Mouse (Mus musculus) neural tube, embryonic 11.5 days (tissue): ENCODE measurements around the gene Atp12a. TPM values are rescaled to one million over a fixed set of nuclear protein-coding genes. Genes with fewer than 3 reads are reported as not detected.
A peak's percentile ranks its signal among the peaks of the same experiment; 100 is the strongest.

Experiments
- ATAC-seq: fragments of 200-750 bp; cut with Nextera tagmentation; 2 replicates; pipeline ENCODE4 v1.8.0; 2017; ENCODE audit warnings: moderate number of reproducible peaks, mild to moderate bottlenecking, moderate TSS enrichment, moderate library complexity; ENCODE audit not compliant: insufficient read depth, low FRiP score, low TSS enrichment
- DNase-seq: peaks from one replicate; pipeline ENCODE4 v3.0.0-alpha.2; 2015; ENCODE audit warnings: low spot score
- H3K27ac ChIP-seq: fragments of 300-500 bp; sonication (generic); 2 replicates; pipeline ENCODE4 v1.5.1; 2014; ENCODE audit warnings: low read depth, mild to moderate bottlenecking, low read length
- H3K27me3 ChIP-seq: fragments of 300-500 bp; sonication (generic); 2 replicates; pipeline ENCODE4 v1.6.1; 2014; ENCODE audit warnings: mild to moderate bottlenecking, low read length, mixed read lengths; ENCODE audit not compliant: control insufficient read depth, insufficient read depth
- H3K36me3 ChIP-seq: fragments of 300-500 bp; sonication (generic); 2 replicates; pipeline ENCODE4 v1.6.1; 2014; ENCODE audit warnings: mild to moderate bottlenecking, low read length, moderate library complexity, mixed read lengths; ENCODE audit not compliant: control insufficient read depth, insufficient read depth
- H3K4me1 ChIP-seq: fragments of 300-500 bp; sonication (generic); 2 replicates; pipeline ENCODE4 v1.6.1; 2014; ENCODE audit warnings: low read length, mixed read lengths; ENCODE audit not compliant: control insufficient read depth, insufficient read depth
- H3K4me2 ChIP-seq: fragments of 300-500 bp; sonication (generic); 2 replicates; pipeline ENCODE4 v1.6.1; 2014; ENCODE audit warnings: low read depth, mild to moderate bottlenecking, moderate library complexity
- H3K4me3 ChIP-seq: fragments of 300-500 bp; sonication (generic); 2 replicates; pipeline ENCODE4 v1.5.1; 2014; ENCODE audit warnings: low read depth, low read length
- H3K9ac ChIP-seq: fragments of 300-500 bp; sonication (generic); 2 replicates; pipeline ENCODE4 v1.6.1; 2014; ENCODE audit warnings: mild to moderate bottlenecking, low read length
- H3K9me3 ChIP-seq: fragments of 300-500 bp; sonication (generic); 2 replicates; pipeline ENCODE4 v1.6.1; 2016; ENCODE audit warnings: low read length; ENCODE audit not compliant: control insufficient read depth
- WGBS: fragments of 180-500 bp; shearing (Covaris S2); extraction: QIAGEN DNeasy Blood & Tissue Kit; methylation state at CpG from one replicate; pipeline ENCODE4 v1.1.7; 2014; 5-methylcytosine and 5-hydroxymethylcytosine counted together
- polyA plus RNA-seq: library from polyadenylated mRNA; unstranded; fragments of >200 nt; fragmentation: Nextera tagmentation; extraction: Ambion mirVana; gene quantifications from 2 replicates; pipeline ENCODE4 v1.2.1, GENCODE M21; 2014

The Atp12a gene
- polyA plus RNA-seq, 1 experiment from 2014 or later = not detected

DNA sequence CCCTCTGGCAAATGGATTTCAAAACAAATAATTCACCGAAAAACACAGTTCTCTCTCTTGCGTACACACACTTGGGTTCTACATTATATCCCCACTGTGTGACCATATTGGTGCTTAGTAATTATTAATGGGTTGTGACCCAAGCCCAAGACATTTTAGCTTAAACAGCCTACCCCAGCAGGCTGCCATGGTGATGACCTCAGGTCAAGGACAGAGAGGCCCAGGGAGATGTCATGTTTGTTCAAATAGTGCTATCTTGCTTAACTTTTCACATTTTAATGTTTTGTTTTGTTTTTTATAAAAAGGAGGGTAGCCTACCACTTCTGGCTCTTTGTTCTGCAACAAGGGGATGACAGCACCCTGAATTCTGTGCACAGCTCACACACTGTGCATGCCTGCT is 27.2 kb upstream of the Atp12a start:
- no peak for ATAC-seq
- H3K36me3 ChIP-seq = no peaks in the 10 kb centered on the region
- H3K4me1 ChIP-seq = no peaks in the 10 kb centered on the region
- no peak overlapping the region for H3K4me2 ChIP-seq
- DNase-seq = no peak
- no peaks in the 10 kb centered on the region for H3K27me3 ChIP-seq
- no peaks in the 10 kb centered on the region for H3K9me3 ChIP-seq
- no peak overlapping the region for H3K9ac ChIP-seq
- no peak overlapping the region for H3K27ac ChIP-seq
- WGBS = 80% methylated on average over 2 of the region's 2 CpGs
- no peak overlapping the region for H3K4me3 ChIP-seq

DNA sequence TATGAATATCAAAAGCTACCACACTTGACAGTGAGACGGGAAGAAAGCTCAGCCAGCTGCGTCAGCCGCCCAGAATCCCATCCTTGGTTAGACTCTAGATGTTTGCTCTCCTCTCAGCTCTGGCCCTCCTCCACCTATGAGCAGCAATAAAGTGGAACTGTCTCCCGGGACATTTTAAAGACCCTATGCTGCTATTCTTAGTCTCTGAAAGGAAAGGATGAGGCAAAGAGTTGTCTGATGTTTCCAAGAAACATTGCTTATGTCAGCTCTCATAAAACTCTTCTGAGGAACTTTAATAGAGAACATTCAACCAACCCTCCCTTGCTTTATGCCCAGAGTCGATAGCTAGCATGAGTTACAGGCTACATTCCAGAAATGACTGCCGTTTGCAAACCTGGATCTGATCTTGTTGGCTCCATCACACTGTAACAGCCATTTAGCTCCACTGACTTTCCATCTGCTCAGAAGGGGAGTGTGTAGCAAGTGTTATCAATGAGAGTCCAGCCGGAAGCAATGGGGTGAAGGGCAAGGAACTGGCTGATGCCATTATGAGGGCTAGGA is 25.9 kb upstream of the Atp12a start:
- Histone ChIP-seq H3K4me2 (no peak overlapping the region), H3K9ac (no peak overlapping the region), H3K4me1 (no peaks in the 10 kb centered on the region), H3K9me3 (no peaks in the 10 kb centered on the region), H3K4me3 (no peak overlapping the region), H3K36me3 (no peaks in the 10 kb centered on the region), H3K27me3 (no peaks in the 10 kb centered on the region), H3K27ac (no peak overlapping the region)
- DNase-seq (no peak), ATAC-seq (no peak)
- 83% methylated on average over 7 of the region's 7 CpGs for WGBS

DNA sequence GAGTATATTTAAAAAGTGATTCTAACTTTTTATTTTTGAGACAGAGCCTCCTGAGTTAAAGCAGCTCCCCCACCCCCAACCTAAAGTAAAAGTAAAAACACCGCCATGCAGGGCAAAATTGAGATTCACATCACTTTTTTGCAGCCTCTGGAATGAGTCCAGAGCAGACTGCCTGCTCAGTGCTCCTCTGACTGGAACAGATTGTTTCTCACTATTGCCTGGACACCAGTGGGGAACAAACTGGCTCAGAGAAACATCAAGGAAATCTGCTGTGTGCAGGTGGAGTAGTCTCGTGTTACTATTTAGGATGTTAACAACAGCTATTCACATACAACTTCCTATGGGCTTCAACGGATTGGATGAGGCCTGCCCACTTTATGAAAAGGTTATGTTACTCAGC is 16.2 kb upstream of the Atp12a start:
- DNase-seq (no peak), ATAC-seq (no peak)
- no peaks in the 10 kb centered on the region for H3K4me1 ChIP-seq
- H3K4me3 ChIP-seq = no peak overlapping the region
- H3K36me3 ChIP-seq = no peaks in the 10 kb centered on the region
- H3K4me2 ChIP-seq = no peak overlapping the region
- H3K27me3 ChIP-seq = no peaks in the 10 kb centered on the region
- H3K9me3 ChIP-seq = no peaks in the 10 kb centered on the region
- no peak overlapping the region for H3K9ac ChIP-seq
- WGBS = 82% methylated on average over 3 of the region's 3 CpGs
- H3K27ac ChIP-seq = no peak overlapping the region

DNA sequence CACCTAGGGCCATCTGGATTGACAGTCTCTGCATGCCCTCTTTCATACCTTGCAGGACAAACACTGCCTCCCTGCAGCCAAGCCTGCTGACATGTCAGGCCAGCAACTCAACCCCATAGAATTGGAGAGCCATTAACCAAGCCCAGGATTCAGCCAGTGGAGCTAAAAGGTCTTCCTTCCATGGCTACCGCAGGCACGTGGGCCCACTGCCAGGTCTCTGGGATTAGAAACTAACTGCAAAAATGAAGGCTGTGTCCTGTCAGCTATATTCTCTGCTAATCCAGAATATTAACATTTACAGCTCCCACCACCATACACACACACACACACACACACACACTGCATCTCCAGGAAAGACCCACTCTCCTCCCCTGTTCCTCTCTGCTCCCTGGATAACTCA is 15.3 kb upstream of the Atp12a start:
- H3K9ac ChIP-seq = no peak overlapping the region
- no peak overlapping the region for H3K27ac ChIP-seq
- H3K36me3 ChIP-seq = no peaks in the 10 kb centered on the region
- H3K4me2 ChIP-seq = no peak overlapping the region
- no peaks in the 10 kb centered on the region for H3K4me1 ChIP-seq
- H3K27me3 ChIP-seq = no peaks in the 10 kb centered on the region
- no peaks in the 10 kb centered on the region for H3K9me3 ChIP-seq
- no peak for ATAC-seq
- H3K4me3 ChIP-seq = no peak overlapping the region
- 96% methylated on average over 2 of the region's 2 CpGs for WGBS
- no peak for DNase-seq

DNA sequence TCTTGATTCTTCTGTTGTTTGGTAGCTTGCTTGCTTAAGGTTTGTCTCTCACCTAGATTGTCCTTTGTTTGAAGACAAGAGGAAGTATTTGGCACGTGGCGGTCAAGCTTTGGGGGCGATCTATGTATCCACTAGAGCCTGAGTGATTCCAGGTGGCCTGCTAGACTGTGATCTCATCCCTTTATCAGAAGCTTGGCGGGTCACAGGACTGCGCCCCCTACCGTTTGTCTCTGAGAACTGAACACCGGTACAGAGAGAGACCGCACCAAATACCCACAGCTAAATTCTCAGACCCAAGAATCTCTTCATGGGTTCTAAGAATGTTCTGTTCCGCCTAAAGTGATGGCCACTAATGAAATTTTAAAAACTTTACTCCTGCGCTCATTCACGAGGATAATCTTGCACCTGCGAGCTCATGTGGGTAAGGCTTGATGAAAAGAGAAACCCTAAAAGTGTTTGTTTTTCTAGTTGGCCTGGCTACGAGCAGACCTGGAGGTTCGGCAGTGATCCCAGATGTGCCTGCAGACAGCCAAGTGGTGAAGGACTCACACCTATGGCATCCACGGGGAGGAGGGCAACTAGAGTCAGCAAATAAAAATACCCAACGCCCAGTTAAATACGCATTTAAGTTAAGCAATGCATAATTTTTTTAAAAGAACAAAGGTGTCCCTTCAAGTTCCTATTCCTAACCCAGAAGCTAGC is 12.8 kb upstream of the Atp12a start:
- 34% methylated on average over 17 of the region's 17 CpGs for WGBS
- DNase-seq (peak; percentile 63), ATAC-seq (no peak)
- Histone ChIP-seq H3K4me1 (no peaks in the 10 kb centered on the region), H3K4me2 (no peak overlapping the region), H3K36me3 (no peaks in the 10 kb centered on the region), H3K4me3 (no peak overlapping the region), H3K27me3 (no peaks in the 10 kb centered on the region), H3K27ac (no peak overlapping the region), H3K9ac (no peak overlapping the region), H3K9me3 (no peaks in the 10 kb centered on the region)

DNA sequence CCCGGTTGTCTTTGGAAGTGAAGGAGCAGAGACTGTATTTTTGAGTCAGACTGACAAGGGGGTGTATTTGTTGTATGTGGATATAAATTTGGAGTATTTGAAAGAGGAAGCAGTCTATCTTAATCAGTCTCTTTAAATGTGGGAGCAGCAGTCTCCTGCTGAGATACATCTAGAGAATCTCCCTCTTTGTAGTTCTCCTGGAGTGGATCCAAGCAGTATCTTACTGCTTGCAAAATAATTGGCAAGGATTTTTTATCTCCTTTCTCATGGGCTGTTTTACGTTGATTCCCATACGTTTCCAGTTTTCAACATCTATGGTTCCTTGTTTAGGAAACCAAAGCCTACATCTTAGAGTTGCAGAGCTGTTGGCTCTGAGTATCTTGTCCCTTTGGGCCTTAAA is 10.1 kb upstream of the Atp12a start:
- no peak overlapping the region for H3K9ac ChIP-seq
- H3K27ac ChIP-seq = no peak overlapping the region
- H3K4me2 ChIP-seq = no peak overlapping the region
- DNase-seq (no peak), ATAC-seq (no peak)
- no peaks in the 10 kb centered on the region for H3K27me3 ChIP-seq
- WGBS = 90% methylated on average over 3 of the region's 3 CpGs
- H3K4me1 ChIP-seq = no peaks in the 10 kb centered on the region
- H3K4me3 ChIP-seq = no peak overlapping the region
- H3K9me3 ChIP-seq = no peaks in the 10 kb centered on the region
- H3K36me3 ChIP-seq = no peaks in the 10 kb centered on the region

DNA sequence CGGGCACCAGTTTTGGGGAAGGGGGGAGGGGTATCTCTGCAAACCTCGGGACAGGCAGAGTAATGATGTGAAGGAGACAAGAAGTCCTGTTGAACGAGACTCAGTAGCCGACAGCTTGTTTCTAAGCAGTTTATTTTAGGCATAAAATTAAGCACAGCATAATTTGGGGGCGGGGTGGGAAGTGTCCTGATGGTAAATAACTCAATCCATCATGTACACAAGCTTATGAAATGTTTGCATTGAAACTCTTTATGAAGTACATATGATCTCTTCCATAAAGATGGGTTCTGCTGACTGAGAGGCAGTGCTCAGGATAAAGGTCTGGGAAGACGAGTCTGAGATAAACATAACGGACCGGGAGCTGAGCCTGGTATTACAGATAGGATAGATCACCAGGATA is 9.5 kb upstream of the Atp12a start:
- DNase-seq (no peak), ATAC-seq (no peak)
- no peak overlapping the region for H3K9ac ChIP-seq
- 85% methylated on average over 8 of the region's 8 CpGs for WGBS
- no peak overlapping the region for H3K4me3 ChIP-seq
- no peak overlapping the region for H3K4me2 ChIP-seq
- H3K36me3 ChIP-seq = no peaks in the 10 kb centered on the region
- no peaks in the 10 kb centered on the region for H3K27me3 ChIP-seq
- H3K9me3 ChIP-seq = no peaks in the 10 kb centered on the region
- no peak overlapping the region for H3K27ac ChIP-seq
- H3K4me1 ChIP-seq = no peaks in the 10 kb centered on the region

DNA sequence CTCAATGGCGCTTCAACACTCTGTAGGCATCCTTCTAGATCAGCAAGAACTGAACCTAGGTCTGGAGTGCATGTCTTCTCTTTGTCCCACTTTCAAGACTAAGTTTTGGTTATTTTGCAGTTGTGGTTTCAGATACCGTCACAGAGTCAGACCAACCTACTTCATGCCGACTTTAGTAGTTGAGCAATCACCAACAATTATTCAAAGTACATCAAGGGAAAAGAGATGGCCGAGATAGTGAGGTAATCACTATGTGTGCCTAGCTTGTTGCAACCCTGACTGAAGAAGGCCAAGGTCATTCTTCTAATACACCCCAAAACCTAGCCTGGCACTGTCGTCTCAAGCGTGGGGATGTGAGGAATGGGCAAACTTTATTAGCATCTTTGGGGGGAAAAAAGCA is 8.7 kb upstream of the Atp12a start:
- DNase-seq (no peak), ATAC-seq (no peak)
- no peaks in the 10 kb centered on the region for H3K4me1 ChIP-seq
- H3K9ac ChIP-seq = no peak overlapping the region
- H3K4me3 ChIP-seq = no peak overlapping the region
- H3K4me2 ChIP-seq = no peak overlapping the region
- H3K27me3 ChIP-seq = no peaks in the 10 kb centered on the region
- H3K27ac ChIP-seq = no peak overlapping the region
- WGBS = 89% methylated on average over 6 of the region's 6 CpGs
- H3K36me3 ChIP-seq = no peaks in the 10 kb centered on the region
- H3K9me3 ChIP-seq = no peaks in the 10 kb centered on the region

DNA sequence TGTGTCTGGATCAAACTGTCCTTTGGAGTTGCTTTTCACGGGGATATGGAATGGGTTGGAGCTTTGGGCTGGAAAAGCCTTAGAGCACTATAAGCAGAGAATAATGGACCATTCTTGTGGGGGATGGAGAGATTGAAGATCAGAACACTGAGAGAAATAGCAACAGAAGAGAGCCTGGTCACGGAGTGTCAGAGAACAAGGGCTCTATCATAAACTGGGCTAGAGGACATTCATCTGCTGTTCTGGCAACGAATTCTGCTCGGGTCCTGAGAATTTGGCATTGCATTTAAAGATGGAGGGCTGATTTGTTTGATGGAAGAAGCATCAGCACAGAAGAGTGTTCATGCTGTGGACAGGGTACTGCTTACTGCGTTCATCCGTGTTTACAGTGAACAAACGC is 6.4 kb upstream of the Atp12a start:
- no peak for DNase-seq
- peaks cover 2% of the 10 kb centered on the region for H3K27me3 ChIP-seq
- no peak overlapping the region for H3K9ac ChIP-seq
- no peak overlapping the region for H3K4me2 ChIP-seq
- H3K36me3 ChIP-seq = no peaks in the 10 kb centered on the region
- no peak overlapping the region for H3K27ac ChIP-seq
- no peaks in the 10 kb centered on the region for H3K4me1 ChIP-seq
- 78% methylated on average over 7 of the region's 7 CpGs for WGBS
- no peak overlapping the region for H3K4me3 ChIP-seq
- no peaks in the 10 kb centered on the region for H3K9me3 ChIP-seq
- ATAC-seq = no peak
